Mouse (Mus musculus) thymus, postnatal 14 days (tissue): ENCODE data around the gene Srpk3.
"Not testable (repeated sequence)": the region's sequence is repeated elsewhere in the genome, so short reads cannot be mapped to it uniquely, and the experiment has no call there.

Experiments
- DNase-seq: peaks from one replicate; pipeline ENCODE4 v3.0.0; 2021

Srpk3 gene

DNA sequence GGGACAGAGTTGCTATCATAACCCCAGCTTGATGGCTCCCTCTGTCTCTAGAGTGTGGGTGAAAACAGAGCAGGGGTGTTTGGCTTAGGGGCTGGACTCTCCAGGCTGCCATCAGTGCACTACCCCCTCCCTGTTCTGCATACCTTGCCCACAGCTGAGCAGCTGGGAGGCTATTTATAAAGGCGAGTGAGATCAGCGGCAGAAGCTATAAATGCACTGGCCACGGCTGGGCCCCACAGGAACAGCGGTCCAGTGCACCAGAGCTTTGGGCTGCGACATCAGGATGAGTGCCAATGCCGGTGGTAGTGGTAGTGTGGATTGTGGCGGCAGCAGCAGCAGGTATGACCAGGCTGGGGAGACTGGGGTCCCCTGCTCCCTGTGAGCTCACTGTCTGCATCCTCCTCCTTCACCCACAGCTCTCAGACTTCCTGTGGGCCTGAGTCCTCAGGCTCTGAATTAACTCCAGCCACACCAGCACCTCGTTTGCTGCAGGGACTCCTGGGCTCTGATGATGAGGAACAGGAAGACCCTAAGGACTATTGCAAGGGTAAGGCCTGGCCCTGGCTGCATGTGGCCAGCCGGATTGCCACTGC lies at the start of gene Srpk3:
Srpk3 (plus strand) TSS at position 238 of the 593 bp plus-strand sequence.
- DNase-seq: no peak

DNA sequence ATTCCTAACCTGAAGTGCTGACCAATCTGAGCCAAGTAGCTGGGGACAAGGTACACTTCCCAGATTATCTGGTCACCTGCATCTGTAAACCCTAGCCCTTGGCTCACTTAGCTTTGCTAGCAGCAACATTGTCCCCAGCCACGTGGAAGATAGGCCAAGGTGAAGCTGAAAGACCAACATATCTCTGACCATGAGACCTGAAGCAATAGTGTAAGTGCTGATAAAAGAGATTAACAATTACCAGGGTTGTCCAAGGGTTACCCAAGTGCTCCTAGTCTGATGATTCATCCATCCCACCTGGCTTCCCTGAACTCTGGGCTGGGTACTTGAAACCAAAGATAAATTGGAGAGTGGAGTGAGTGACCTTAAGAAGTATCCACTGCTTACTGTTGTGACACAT lies 43.3 kb upstream of the Srpk3 start:
- no peak for DNase-seq

DNA sequence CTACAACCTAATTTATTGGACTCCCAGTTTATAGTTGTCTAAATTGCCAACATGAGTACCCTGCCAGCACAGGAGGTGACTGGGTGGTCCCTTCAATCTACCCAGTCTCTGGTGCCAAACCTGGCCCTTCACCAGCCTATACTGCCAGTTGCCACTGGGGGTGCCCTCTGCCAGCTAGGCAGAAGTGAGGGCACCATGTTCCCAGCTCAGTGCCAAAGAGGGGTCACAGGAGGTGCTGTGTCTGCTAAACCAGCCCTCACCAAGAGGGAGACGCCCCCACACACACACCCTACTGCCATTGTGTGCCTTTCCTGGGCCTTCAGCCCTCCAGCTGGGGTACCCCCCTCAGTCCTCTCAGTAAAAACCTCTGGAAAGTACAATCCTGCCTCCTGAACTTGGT lies 36.0 kb upstream of the Srpk3 start:
- DNase-seq: peak; percentile 9

DNA sequence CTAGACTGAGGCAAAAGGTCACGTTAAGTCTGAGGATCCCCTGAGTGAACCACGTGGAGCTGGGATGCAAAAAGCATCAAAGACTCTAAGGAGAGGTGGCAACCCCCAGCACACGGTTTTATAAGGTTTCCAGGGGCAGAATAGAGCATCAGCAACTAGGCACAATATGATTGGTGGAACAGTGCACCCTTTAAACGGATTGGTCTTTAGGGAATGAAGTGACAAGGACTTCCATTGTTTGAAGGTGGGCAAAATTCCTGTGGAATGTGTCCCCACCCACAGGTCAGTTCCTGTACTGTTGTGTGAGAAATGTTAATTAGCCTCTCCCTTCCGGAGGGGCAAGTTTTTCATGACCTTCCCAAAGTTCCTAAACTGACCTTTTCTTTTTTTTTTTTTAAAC lies 35.1 kb upstream of the Srpk3 start:
- no peak for DNase-seq

DNA sequence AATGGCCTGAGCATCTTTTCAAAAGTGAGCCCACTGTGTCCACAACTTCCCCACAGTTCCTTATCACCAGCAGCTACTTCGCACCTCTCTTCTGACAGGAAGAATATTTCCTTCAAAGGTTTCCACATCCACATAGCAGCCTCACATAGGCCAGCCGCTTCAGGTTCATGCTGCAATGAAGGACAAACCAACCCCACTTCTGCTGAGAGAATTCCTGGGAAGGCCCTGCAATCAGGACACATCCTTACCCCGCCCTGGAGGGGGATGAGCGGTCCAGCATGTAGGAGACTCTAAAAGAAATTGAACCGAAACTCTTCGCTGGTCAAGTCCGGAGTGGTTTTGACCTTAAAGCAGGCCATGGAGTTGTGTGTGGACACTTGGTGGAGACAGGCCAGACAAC lies 34.4 kb upstream of the Srpk3 start:
- not testable (repeated sequence) for DNase-seq

DNA sequence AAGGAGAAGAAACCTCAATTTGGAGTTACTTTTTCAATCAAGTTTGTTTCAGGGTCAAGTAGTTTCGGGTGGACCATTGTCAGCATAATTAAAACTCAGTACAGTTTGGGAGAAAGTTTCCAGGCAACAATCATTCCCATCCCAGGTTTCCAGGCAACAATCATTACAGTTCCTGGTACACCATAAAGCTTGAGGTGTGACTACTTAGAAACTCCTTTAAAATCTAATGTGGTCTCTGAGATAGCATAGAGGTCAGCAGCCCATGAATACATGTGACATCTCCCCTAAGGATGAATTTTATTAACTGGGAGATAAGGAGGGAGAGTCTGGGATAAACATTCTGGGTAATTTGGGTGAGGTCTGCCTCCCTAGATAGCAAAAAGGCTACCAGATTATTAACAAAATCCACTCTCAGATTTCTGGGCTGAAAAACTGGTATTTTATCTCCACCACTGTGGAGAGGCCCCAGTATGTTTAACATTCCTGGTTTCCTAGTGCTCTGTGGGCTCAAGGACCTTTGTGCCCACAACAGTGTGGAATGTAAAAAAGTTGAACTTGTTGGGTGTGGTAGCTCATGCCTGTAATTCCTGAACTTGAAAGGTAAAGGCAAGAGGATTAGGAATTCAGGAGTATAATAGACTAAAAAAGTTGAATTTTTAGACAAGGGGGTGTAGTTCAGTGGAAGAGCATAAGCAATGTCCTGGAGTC lies 29.3 kb upstream of the Srpk3 start:
- no peak for DNase-seq

DNA sequence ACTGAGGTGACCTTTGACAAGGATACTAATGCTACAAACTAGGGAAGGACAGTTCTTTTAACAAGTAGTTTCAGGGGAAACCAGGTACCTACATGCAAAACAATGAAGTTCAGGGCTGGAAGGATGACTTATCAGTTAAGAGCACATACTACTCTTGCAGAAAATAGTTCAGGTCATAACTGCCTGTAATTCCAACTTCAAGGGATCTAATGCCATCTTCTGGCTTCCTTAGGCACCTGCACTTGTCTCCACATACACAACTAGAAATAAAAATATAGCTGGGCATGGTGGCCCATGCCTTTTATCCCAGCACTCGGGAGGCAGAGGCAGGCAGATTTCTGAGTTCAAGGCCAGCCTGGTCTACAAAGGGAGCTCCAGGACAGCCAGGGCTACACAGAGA lies 25.2 kb upstream of the Srpk3 start:
- no peak for DNase-seq

DNA sequence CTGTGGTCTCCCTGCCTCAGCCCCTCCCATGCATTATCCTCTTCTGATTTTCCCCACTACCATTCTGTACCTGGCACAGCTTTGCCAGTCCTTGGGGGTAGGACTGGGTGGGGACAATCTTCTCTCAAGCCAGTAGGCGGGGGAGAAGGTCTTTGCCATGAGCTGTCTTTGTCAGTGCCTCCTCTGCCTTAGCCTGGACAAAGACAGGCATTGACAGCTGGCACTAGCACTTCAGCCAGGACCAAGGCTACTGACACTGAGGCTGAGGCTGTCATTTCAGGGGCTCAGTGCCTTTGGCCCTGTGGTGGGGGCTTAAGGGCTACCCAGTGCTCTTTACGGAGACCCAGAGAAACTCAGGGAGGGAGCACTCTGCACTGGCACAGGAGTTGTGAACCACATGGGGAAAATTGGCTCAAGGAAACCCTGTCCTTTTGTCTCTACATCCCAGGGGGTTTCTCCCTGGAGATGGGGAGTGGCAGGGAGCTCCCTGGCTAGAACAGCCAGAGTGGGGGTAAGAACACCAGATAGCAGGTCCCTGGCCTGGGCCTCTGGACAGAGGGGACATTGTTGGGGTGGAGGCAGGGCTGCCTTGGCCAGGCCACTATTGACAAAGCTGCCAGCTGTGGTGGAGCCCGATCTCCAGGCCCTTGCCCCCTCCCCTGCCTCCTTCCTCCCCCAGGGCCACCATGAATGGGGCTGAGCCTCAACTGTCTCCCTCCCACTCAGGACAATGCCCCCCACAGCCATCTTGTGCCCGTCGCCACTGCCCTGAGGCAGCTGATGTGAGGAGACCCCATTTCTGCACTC lies 17.7 kb upstream of the Srpk3 start, which contains the start of gene Plxnb3:
Plxnb3 (plus strand) TSS at position 757 of the 807 bp plus-strand sequence.
- no peak for DNase-seq

DNA sequence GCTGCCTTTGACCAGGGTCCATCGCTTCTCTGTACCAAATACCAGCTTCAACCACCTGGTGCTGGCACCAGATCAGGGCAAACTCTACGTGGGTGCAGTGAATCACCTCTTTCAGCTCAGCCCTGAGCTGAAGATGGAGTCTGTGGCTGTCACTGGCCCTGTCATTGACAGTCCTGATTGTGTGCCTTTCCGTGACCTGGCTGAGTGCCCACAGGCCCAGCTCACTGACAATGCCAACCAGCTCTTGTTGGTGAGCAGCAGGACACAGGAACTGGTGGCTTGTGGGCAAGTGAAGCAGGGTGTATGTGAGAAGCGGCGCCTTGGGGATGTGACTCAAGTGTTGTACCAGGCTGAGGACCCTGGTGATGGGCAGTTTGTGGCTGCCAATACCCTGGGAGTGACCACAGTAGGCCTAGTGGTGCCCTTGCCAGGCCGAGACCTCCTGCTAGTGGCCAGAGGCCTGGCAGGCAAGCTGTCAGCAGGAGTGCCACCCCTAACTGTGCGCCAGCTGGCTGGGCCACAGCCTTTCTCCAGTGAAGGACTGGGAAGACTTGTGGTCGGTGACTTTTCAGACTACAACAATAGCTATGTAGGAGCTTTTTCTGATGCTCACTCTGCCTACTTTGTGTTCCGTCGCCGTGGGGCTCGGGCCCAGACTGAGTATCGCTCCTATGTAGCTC lies 15.5 kb upstream of the Srpk3 start:
- DNase-seq: no peak

DNA sequence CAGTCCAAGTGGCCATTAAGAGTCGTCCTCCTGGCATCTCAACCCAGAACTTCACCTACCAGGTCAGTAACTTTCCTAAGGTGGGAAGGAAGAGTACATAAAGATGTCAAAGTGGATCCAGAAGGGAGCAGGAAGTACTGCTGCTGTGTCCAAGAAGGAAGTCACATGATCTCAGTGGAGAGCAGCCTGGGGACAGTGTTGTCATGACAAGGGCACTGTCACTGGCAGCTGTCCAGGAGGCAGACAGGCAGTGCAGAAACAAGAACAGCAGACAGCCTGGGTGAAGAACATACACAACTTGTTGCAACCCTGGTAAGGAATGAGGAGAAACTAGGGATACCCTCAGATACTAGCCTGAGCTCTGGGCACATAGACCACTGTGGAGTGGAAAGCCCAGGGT lies 8.9 kb upstream of the Srpk3 start:
- DNase-seq: no peak

DNA sequence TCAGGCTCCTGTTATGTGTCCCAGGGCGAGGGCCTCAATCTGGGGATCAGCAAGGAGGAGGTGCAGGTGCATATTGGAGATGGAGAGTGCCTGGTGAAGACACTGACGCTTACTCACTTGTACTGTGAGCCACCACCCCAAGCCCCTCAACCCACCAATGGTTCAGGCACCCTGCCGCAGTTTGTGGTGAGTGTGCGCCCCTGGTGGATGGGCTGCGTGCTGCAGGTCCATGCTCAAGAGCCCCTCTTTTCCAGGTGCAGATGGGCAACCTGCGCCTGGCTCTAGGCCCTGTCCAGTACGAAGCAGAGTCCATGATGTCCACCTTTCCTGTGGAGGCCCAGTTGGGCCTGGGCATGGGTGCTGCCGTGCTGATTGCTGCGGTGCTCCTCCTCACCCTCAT lies 6.9 kb upstream of the Srpk3 start:
- DNase-seq: peak; percentile 50

DNA sequence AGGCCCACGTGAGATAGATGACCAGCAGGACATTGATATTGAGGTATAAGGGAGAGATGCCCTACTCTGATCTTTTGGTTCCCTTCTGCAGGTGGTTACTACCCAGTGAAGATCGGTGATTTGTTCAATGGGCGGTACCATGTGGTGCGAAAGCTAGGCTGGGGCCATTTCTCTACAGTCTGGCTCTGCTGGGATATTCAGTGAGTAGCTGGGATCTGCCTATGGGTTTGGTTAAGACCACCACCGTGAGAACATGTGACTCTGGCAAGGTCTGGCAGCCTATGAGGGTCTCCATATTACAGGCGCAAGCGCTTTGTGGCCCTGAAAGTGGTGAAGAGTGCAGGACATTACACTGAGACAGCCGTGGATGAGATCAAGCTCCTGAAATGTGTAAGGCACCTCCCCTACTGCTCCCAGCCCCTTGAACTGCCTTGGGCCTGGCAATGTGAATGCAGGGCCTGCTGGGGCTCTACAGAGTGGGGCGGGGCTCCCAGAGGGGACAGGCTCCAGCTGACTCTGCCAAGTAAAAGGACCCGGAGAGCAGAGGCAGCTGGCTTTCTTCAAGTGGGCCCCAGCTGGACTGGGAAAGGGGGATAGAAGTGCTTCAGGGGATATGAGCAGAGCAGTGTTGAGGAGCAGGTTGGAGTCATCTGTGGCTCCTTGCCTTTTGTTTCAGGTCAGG lies 738 bp downstream of the Srpk3 start:
- DNase-seq: no peak

DNA sequence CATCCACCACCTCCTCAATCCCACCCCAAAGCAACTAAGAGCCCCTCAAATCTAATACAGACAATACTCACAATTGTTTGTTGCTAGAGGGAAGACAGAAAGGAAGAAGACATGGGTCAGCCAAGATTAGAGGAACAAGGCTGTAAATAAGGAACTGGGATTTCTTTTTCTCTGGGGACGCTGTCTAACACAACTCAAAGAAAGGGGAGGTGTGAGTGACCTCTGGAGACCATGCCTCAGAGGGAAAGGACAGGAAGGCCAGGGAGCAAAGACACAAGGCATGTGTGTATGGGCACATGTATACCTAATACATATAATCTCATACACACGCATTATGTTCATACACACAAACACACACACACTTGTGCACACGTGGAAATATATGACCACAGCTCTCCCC lies 8.0 kb downstream of the Srpk3 start:
- no peak for DNase-seq

DNA sequence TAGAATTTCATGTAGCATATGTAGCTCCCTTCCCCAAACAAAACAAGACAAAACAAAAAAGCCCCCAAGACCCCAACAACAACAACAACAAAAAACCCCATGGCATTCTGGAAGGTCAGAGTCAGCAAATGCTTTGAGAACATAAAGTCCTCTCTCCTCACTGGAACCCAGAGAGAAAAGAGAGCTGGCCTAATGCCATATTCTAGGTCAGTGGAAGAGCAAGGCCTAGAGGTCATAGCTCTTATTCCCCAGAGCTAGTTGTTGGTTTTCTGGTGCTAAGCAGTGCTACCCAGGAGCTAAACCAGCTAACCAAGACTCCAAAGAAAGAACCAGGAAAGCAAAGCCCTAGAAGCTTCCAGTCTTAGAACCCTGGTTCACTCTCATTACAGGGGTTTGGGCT lies 11.5 kb downstream of the Srpk3 start:
- no peak for DNase-seq

DNA sequence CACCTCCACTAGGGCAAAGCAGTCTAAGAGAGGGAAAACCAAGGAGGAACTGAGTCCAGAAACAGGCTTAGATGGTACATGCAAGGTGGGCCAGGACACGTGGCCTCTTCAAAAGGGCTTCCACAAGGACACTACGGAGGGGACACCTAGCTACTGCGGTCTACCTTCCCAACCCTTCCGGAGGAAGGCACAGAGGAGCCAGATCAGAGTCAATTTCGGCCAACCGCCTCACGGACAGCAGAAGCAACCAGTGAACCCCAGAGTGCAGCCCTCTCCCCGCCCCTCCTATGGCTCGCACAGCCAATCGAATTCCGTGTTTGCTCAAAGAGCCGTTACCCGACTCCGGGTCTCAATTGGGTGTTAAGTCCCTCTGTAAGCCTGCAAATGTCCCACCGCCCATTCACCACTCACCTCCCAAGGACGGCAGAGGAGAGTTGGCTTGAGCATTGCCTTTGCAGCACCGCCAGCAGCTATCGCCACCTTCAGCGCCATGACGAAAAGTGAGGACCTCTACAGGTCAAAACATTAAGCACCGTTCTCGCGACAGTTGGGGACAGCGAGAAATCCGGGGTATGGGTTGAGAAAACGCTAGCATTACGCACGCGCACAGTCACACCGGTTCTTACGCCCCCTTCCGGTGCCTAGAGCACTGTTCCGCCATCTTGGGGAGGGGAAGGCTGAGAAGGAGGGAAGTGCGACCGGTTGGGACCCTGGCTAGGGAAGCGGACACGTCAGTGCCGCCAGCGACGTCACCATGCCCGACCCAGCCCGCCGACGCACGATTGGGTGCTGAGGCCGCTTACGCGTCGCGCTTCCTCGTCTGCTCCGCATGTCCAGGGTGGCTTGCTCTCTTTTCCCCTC lies 12.4 kb downstream of the Srpk3 start, which contains the start of the genes Idh3g and Ssr4:
Idh3g (minus strand) TSS at position 534 of the 861 bp plus-strand sequence.
Ssr4 (plus strand) TSS at position 665 of the 861 bp plus-strand sequence.
- peak; percentile 92 for DNase-seq

DNA sequence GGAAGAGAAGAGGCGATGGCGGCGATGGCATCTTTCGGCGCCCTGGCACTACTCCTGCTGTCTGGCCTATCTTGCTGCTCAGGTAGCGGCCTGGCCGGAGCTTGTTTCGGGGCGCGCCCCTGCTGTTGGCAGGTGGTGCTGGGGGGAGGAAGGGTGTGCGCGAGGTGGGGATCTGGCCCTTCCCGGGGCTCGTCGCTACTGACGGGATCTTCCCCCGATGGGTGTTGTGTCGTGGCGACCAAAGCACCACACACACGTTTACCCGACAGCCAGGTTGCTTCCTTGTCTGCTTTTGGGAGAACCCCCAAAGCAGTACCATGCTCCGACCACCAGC lies 13.0 kb downstream of the Srpk3 start:
- no peak for DNase-seq

DNA sequence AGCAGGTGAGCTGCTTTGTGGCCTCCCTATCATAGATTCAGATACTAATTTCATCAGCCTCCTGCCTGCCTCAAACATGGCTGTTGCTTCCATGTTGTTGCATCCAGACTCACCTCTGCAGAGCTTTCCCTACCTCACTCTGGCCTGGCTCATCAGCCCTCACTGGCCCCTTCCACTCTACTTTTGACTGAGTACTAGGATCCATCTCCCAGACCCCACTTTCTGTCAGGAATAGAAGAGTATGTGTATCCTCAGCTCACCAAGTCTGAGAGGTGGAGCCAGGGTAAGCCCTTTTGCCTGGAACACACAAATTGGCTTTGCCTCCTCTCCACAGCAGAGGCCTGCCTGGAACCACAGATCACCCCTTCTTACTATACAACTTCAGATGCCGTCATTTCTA lies 14.3 kb downstream of the Srpk3 start:
- DNase-seq: no peak

DNA sequence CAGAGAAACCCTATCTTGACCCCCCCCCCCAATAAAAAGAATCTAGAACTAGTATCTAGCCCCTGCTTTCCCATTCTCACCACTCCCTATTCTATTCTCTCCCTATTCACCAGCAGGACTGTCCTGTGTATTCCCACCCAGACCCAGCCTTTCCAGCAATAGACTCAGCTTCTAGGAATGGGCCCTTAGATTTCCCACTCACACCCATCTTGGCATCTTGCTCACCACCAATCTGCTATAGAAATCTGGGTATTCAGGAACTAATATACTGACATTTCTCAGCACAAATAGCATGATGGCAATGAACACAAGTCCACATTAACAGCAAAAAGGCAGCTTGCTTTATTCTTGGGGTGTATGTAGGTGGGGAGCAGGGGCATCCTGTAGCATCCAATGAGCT lies 18.8 kb downstream of the Srpk3 start:
- no peak for DNase-seq

DNA sequence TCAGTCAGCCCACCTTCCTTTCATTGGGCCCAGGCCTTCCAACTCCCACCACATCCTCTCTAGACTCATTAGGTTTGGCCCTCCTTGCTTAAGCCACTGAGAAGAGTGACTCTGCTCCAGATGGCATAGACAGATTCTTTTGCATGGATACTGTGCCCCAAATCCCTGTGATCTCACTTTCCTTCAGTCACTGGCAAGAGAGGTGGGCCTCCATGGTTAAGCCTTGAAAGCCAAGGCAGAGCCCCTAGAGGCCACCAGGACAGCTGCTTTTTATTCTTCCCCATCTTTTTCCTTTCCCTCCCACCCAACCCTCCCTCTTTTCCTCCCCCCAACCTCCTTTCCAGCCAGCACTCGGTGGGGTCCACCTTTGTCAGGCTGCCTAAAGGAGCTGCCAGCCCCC lies 19.3 kb downstream of the Srpk3 start:
- no peak for DNase-seq

DNA sequence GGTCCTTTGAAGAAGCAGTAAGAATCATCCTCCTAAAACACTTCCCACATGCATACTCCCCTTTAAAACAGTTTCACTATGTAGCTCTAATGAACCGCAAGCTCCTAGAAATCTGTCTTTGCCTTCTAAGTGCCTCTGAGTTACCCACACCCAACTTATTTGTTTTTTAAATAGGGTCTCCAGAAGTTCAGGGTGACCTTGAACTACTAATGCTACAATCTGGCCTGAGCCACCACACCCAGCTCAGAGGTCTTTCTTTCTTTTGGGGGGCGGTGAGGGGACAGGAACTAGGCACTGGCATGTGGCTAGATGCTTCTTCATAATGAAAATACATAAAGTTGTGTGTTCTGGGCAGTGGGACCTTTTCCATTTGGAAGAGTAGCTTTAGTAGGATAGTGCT lies 23.3 kb downstream of the Srpk3 start:
- DNase-seq: no peak

DNA sequence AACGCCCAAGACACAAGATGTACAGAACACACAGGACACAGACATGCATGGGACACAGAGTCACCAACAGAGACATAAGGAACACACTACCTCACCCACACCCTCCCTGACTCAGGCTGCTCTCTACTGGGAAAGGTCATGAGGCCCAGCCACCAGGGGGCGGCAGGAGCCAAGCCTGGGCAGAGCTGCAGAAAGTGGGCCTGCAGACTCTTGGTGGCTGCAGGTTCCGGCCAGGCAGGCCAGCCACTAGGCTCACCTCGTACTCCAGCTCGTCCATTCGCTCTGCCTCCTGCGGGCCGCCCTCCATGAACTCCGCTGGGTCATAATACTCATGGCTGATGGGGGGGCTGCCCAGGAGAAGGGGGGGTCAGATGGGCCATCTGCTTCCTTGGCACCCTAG lies 24.3 kb downstream of the Srpk3 start:
- DNase-seq: peak; percentile 82

DNA sequence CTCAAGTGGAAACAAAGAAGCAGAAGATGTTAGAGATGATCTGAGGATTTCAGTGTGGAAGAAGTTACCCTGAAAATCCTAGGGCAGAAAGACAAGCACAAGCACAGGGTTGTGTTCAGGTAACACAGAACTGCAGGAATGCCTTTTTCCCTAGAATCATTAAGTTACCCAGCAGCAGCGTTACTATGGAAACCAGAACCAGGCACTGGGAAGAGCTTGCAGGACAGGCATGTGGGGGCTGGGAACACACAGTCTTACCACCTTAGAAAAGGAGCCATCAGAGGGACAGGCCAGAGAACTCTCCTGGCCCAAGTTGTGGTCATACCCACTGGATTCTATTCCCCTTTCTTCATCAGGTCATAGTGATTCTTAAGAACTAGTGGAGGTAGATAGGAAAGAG lies 31.6 kb downstream of the Srpk3 start:
- DNase-seq: no peak
